In the genomic region with DNA sequence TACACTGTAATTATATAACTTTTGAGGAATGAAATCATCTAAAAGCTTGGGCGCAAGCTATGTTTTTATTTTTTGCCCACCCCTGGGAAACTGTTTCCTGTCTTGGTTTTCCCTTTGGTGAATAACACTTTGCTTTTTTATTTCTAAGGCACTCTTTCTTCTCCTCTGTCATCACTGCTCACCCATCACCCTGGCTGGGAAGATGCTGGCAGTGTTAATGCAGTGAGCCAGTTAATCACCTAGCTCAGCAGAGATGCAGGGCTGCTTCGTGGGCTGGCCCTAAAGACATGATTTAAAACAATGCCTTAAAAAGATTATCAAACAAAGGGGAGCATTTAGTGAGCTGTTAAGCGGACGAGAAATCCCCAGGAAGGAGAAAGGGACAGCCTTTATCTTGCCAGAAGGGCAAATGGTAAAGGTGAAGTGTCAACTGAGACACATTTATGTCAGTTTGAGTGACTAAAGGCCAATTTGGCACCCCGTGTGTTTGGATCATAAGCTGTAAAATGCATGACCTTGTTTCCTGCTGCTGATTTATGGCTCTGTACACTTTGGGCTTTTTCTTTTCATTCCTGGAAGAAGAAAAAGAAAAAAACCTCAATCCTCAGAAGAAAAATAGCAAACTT, we compare ENCODE assay signal across 12 mouse cellular contexts.
DNase-seq lines count a peak whose midpoint lies in the region; ATAC-seq and TF ChIP-seq lines count a peak whose summit lies in the region.
"Had no signal": no experiment of that assay in that cellular context is flagged by ENCODE, and none has a peak within 500 bp of the region (broad histone marks: within the 10 kb centered on the region; RNA-seq: fewer than 3 reads in every experiment).

No protein-coding gene starts in this region.

- ATAC-seq in lung, embryonic 14.5 days (ENCODE audit: insufficient read depth): no peak
- no peak for ATAC-seq in limb, embryonic 12.5 days (ENCODE audit: insufficient number of reproducible peaks, insufficient read depth, low FRiP score, low TSS enrichment, low read depth)

- H3K27me3 ChIP-seq in heart, adult 2 months (ENCODE audit: control insufficient read depth, insufficient read depth, low read length): no peaks in the 10 kb centered on the region
- H3K27me3 ChIP-seq in lung, embryonic 14.5 days (ENCODE audit: insufficient read depth, low read length): no peaks in the 10 kb centered on the region
- peaks cover 13% of the 10 kb centered on the region for H3K27me3 ChIP-seq in limb, embryonic 12.5 days
- H3K27me3 ChIP-seq: CH12.LX; embryonic facial prominence, embryonic 12.5 days had no signal

- H3K9me3 ChIP-seq in lung, embryonic 14.5 days (ENCODE audit: low read depth, low read length): no peaks in the 10 kb centered on the region
- H3K9me3 ChIP-seq in limb, embryonic 12.5 days: no peaks in the 10 kb centered on the region
- H3K9me3 ChIP-seq: embryonic facial prominence, embryonic 12.5 days had no signal

- H3K4me1 ChIP-seq in heart, adult 2 months (ENCODE audit: control insufficient read depth, insufficient read depth, low read length): peaks cover 5% of the 10 kb centered on the region
- peaks cover 5% of the 10 kb centered on the region; the same call in 1 of the 2 replicates for H3K4me1 ChIP-seq in lung, embryonic 14.5 days (ENCODE audit: insufficient read depth)
- peaks cover 24% of the 10 kb centered on the region for H3K4me1 ChIP-seq in limb, embryonic 12.5 days (replicated peaks)

- peak in 1 of 2 experiments; percentile 18 for DNase-seq in heart, adult 2 months
- no peak for DNase-seq in heart, adult 9 months (ENCODE audit: low spot score in 2 of 2)
- peak; percentile 12 for DNase-seq in lung, embryonic 14.5 days
- DNase-seq in lung, postnatal 14 days: no peak
- DNase-seq in brain, embryonic 14.5 days (ENCODE audit: low read depth): peak; percentile 38
- no peak for DNase-seq in layer of hippocampus, postnatal 10 days (ENCODE audit: low spot score in 2 of 2)
- DNase-seq: cerebellum, adult 11 months; liver had no signal

- TF ChIP-seq EP300 in heart, adult 2 months (IDR thresholded peaks at IDR 0.05; ENCODE audit: insufficient read depth, low read depth, low read length): no peak

- no peak for TF ChIP-seq CTCF in heart, adult 2 months (IDR thresholded peaks at IDR 0.05)
- TF ChIP-seq CTCF in lung, embryonic 14.5 days (IDR thresholded peaks at IDR 0.05; ENCODE audit: low read depth): no peak
- TF ChIP-seq CTCF in brain, embryonic 14.5 days (IDR thresholded peaks at IDR 0.05; ENCODE audit: borderline replicate concordance, extremely low read depth, insufficient read depth, insufficient read length): no peak

- TF ChIP-seq POLR2A in heart, adult 2 months (IDR thresholded peaks at IDR 0.05; ENCODE audit: insufficient read depth, low read depth, low read length): no peak
- TF ChIP-seq POLR2A in brain, embryonic 14.5 days (IDR thresholded peaks at IDR 0.05; ENCODE audit: borderline replicate concordance, extremely low read depth, insufficient read depth, insufficient read length, poor library complexity, severe bottlenecking): no peak

- H3K4me2 ChIP-seq in lung, embryonic 14.5 days: no peak overlapping the region
- peak overlapping the region; percentile 30 for H3K4me2 ChIP-seq in limb, embryonic 12.5 days
- H3K4me2 ChIP-seq: embryonic facial prominence, embryonic 12.5 days had no signal

- no peaks in the 10 kb centered on the region; the same call in 1 of the 2 replicates for H3K79me2 ChIP-seq in heart, adult 2 months (replicated peaks; ENCODE audit: control insufficient read depth, insufficient read depth, low read length)

- peaks cover 2% of the 10 kb centered on the region; the same call in 1 of the 2 replicates for H3K36me3 ChIP-seq in heart, adult 2 months (ENCODE audit: control insufficient read depth, insufficient read depth, low read length)
- H3K36me3 ChIP-seq in lung, embryonic 14.5 days (ENCODE audit: insufficient read depth): no peaks in the 10 kb centered on the region
- H3K36me3 ChIP-seq in limb, embryonic 12.5 days: no peaks in the 10 kb centered on the region
- H3K36me3 ChIP-seq: embryonic facial prominence, embryonic 12.5 days had no signal

- H3K4me3 ChIP-seq in heart, adult 2 months: no peak overlapping the region
- H3K4me3 ChIP-seq in lung, embryonic 14.5 days (ENCODE audit: low read depth, low read length): no peak overlapping the region
- no peak overlapping the region for H3K4me3 ChIP-seq in limb, embryonic 12.5 days (replicated peaks)
- H3K4me3 ChIP-seq: embryonic facial prominence, embryonic 12.5 days had no signal

- 32% methylated on average over 5 of the region's 5 CpGs for WGBS in heart, adult 2 months
- WGBS in lung, embryonic 14.5 days: 25% methylated on average over 5 of the region's 5 CpGs
- WGBS in limb, embryonic 12.5 days: 10% methylated on average over 5 of the region's 5 CpGs

- no peak overlapping the region for H3K9ac ChIP-seq in heart, adult 2 months (ENCODE audit: low read depth, low read length)
- no peak overlapping the region for H3K9ac ChIP-seq in lung, embryonic 14.5 days
- no peak overlapping the region for H3K9ac ChIP-seq in limb, embryonic 12.5 days (replicated peaks)
- H3K9ac ChIP-seq: embryonic facial prominence, embryonic 12.5 days had no signal

- H3K27ac ChIP-seq in heart, adult 2 months: peak overlapping the region; percentile 28; the same call in 1 of the 2 replicates
- no peak overlapping the region for H3K27ac ChIP-seq in lung, embryonic 14.5 days (ENCODE audit: low read depth)
- H3K27ac ChIP-seq in limb, embryonic 12.5 days: no peak overlapping the region
- H3K27ac ChIP-seq: embryonic facial prominence, embryonic 12.5 days; stomach, postnatal 0 days had no signal

- intact Hi-C loops in heart, adult 2 months (cut with DNase I): no loop called here

Comparison
In these comparisons a context has a peak if more than half of its experiments do, and no peak if none do; other contexts are left out.
1. DNase-seq: peak in lung, embryonic 14.5 days (single experiment) and brain, embryonic 14.5 days (single experiment); none in heart, adult 9 months (0 of 2), lung, postnatal 14 days (single experiment) and layer of hippocampus, postnatal 10 days (0 of 2).